Mouse (Mus musculus) kidney, adult 2 months (tissue): ENCODE results near the gene Tnfrsf18. TPM values are rescaled to one million over a fixed set of nuclear protein-coding genes. Genes with fewer than 3 reads are reported as not detected.

Source experiments
- DNase-seq: peaks from one replicate; pipeline ENCODE4 v3.0.0; 2021
- H3K27ac ChIP-seq: fragments of 200-500 bp; 2 replicates; pipeline ENCODE4 v1.5.1; 2012; ENCODE audit warnings: low read depth, low read length, control low read depth, inconsistent platforms; ENCODE audit not compliant: insufficient read depth
- H3K27me3 ChIP-seq: fragments of 200-500 bp; replicated peaks from 2 replicates; pipeline ENCODE4 v1.6.1; 2012; ENCODE audit warnings: mild to moderate bottlenecking, moderate library complexity, low read length, inconsistent platforms; ENCODE audit not compliant: control insufficient read depth, insufficient read depth
- H3K36me3 ChIP-seq: fragments of 200-500 bp; 2 replicates; pipeline ENCODE4 v1.6.1; 2012; ENCODE audit warnings: mild to moderate bottlenecking, moderate library complexity, low read length, inconsistent platforms; ENCODE audit not compliant: control insufficient read depth, insufficient read depth
- H3K4me1 ChIP-seq: fragments of 200-500 bp; 2 replicates; pipeline ENCODE4 v1.6.1; 2011; ENCODE audit warnings: low read length; ENCODE audit not compliant: control insufficient read depth, insufficient read depth
- H3K4me3 ChIP-seq: fragments of 200-500 bp; 2 replicates; pipeline ENCODE4 v1.5.1; 2011; ENCODE audit warnings: mild to moderate bottlenecking, low read depth, low read length, control low read depth; ENCODE audit not compliant: insufficient read depth
- CTCF ChIP-seq: fragments of 200-500 bp; conservative IDR thresholded peaks from 2 replicates; pipeline ENCODE4 v1.5.1; 2011; ENCODE audit warnings: low read depth, mild to moderate bottlenecking, control low read depth, low read length, moderate library complexity, mixed read lengths; ENCODE audit not compliant: insufficient read depth, insufficient read length
- POLR2A ChIP-seq: fragments of 200-500 bp; IDR thresholded peaks from one replicate; pipeline ENCODE4 v1.6.1; 2011; ENCODE audit warnings: low read depth, low read length, control low read depth
- WGBS: fragments of 180-500 bp; shearing (Covaris S2); methylation state at CpG from one replicate; pipeline ENCODE4 v1.1.7; 2018; 5-methylcytosine and 5-hydroxymethylcytosine counted together
- polyA plus RNA-seq: library from polyadenylated mRNA; depleted of rRNA; stranded (reverse); fragments of >200 nt; gene quantifications from 2 replicates; pipeline ENCODE4 v1.2.3, GENCODE M21; 2012; rRNA removed

Gene Tnfrsf18
- polyA plus RNA-seq = 0.95 and 4.0 TPM in 2 replicates

DNA sequence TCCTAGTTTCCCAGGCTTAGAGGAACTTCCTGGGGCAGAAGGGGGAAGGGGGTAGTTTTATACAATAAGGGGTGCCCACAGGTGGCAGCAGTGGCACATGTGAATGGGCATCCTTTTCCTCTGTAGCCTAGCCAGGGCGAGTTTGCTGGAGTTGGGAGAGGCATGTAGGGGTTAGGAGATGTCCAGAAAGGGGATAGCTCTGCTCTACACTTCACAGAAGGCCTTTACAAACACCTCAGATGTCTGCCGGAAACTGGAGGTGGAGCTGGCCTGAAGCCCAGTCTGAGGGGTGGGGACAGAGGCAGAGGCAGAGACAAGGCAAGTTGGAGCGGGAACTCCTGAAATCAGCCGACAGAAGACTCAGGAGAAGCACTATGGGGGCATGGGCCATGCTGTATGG, at the start of gene Tnfrsf18:
Gene Tnfrsf18, plus strand, starts transcription at position 152 of the 400 bp plus-strand sequence.
- peaks cover 4% of the 10 kb centered on the region; the same call in 1 of the 2 replicates for H3K4me1 ChIP-seq
- H3K4me3 ChIP-seq = no peak within 1 kb of the TSS
- H3K36me3 ChIP-seq = no peaks in the 10 kb centered on the region
- no peak within 1 kb of the TSS for H3K27ac ChIP-seq
- DNase-seq = peak; percentile 36
- H3K27me3 ChIP-seq = no peaks in the 10 kb centered on the region
- 17% methylated on average over 4 of the region's 4 CpGs for WGBS
- no peak for TF ChIP-seq POLR2A
- TF ChIP-seq CTCF = no peak; the same call in 1 of the 2 replicates

DNA sequence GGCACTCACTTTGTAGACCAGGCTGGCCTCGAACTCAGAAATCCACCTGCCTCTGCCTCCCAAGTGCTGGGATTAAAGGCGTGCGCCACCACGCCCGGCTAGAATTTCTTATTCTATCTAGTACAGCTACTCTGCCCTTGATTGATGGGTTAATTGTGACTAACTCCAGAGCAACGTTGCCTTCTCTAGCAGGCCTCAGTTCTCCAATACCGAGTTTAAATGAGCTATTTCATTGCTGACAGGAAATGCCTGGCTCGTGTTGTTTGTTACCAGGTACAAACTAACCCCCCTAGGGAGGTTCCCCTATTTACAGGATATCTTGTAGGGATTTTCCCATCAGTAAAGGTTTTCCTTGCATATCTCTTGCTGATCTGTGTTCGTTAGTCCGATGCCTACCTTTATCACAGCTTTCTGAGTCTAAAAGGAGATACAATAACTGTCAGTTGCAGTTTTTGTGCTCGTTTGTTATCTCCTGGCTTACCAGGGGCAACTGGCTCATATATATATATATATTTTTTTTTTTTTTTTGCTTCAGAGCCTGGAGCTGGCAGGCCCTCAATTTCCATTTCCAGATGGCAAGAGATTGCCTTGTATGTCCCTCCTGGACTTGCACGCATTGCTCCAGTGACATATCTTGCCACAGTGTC, 44.4 kb upstream of the Tnfrsf18 start:
- H3K27ac ChIP-seq = no peak overlapping the region
- 79% methylated on average over 12 of the region's 12 CpGs for WGBS
- TF ChIP-seq CTCF (no peak), POLR2A (no peak)
- no peaks in the 10 kb centered on the region; the same call in 1 of the 2 replicates for H3K27me3 ChIP-seq
- H3K4me1 ChIP-seq = no peaks in the 10 kb centered on the region
- H3K4me3 ChIP-seq = no peak overlapping the region
- no peak for DNase-seq
- H3K36me3 ChIP-seq = no peaks in the 10 kb centered on the region

DNA sequence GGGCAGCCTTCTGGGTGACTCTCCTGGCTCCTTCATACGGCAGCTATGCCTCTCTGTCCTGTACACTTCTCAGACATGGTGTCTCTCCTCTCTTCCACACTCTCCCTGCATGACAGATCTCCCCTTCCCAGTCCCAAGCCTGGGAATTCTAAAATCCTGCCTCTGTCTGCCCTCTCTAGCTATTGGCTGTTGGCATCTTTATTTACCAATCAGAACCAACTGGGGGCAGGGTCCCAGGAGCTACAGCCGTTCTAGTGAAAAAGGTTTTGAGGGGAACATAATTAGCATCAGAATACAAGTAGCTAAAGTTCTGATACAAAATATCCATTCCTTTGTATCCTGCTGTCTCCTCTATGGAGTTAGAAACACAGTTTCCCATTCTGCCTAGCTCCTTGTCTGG, 42.2 kb upstream of the Tnfrsf18 start:
- Histone ChIP-seq H3K27me3 (no peaks in the 10 kb centered on the region; the same call in 1 of the 2 replicates), H3K36me3 (no peaks in the 10 kb centered on the region), H3K27ac (no peak overlapping the region), H3K4me1 (no peaks in the 10 kb centered on the region), H3K4me3 (no peak overlapping the region)
- 11% methylated on average over 2 of the region's 2 CpGs for WGBS
- DNase-seq = no peak
- TF ChIP-seq CTCF = no peak

DNA sequence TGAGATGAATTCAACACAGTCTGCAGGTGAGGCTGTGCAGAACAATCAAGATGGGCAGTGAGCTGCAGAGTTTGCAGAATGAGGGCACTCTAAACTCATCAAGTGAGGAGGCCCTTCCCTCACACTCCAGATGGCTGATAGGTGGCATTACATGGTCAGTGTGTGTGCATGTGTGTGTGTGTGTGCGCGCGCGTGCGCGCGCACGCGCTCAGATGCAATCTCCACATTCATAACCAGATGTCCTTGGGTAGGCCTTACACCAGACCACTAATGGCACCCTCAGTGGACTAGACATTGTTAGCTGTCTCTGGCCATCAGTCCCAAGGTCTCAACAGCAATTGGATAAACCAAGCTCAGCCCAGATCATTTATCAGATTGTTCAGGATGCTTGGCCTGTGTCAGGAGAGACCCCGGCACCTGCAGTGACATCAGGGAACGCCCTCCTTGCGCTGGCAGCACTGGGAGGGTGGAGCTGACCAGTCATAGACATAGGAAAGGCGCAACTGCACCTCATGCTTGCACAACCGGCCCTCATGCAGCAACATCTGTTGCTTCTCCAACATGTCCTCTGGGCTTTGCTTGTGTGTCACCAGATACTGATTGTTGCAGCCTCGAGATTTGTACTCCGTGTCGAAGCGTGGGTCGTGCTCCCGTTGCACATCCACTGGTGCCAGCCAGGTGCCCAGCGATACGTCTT, 34.6 kb upstream of the Tnfrsf18 start:
- peak overlapping the region; percentile 60 for H3K4me3 ChIP-seq
- peaks cover 9% of the 10 kb centered on the region; the same call in 1 of the 2 replicates for H3K4me1 ChIP-seq
- no peak overlapping the region for H3K27ac ChIP-seq
- H3K27me3 ChIP-seq = no peaks in the 10 kb centered on the region
- whole genome bisulfite sequencing = 78% methylated on average over 22 of the region's 22 CpGs
- no peak for DNase-seq
- H3K36me3 ChIP-seq = no peaks in the 10 kb centered on the region
- TF ChIP-seq POLR2A = no peak
- TF ChIP-seq CTCF = no peak

DNA sequence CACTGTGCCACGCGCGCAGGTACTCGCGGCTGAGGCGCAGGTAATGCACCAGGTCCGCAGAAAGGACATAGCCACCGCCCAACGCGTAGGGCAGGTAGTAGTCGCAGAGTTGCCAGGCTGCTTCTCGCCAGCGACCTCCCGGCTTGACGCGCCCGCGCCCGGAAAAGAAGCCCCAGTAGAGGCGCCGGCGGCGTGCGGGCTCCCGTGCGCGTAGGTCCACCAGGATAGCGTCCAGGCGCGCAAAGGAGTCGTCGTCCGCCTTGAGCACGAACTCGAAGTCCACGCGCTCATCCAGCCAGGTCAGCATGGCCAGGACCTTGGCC, 34.1 kb upstream of the Tnfrsf18 start:
- WGBS = 24% methylated on average over 37 of the region's 37 CpGs
- H3K4me1 ChIP-seq = peaks cover 9% of the 10 kb centered on the region; the same call in 1 of the 2 replicates
- DNase-seq = no peak
- no peak overlapping the region for H3K27ac ChIP-seq
- no peaks in the 10 kb centered on the region for H3K27me3 ChIP-seq
- no peaks in the 10 kb centered on the region for H3K36me3 ChIP-seq
- H3K4me3 ChIP-seq = peak overlapping the region; percentile 60
- TF ChIP-seq CTCF (no peak), POLR2A (no peak)

DNA sequence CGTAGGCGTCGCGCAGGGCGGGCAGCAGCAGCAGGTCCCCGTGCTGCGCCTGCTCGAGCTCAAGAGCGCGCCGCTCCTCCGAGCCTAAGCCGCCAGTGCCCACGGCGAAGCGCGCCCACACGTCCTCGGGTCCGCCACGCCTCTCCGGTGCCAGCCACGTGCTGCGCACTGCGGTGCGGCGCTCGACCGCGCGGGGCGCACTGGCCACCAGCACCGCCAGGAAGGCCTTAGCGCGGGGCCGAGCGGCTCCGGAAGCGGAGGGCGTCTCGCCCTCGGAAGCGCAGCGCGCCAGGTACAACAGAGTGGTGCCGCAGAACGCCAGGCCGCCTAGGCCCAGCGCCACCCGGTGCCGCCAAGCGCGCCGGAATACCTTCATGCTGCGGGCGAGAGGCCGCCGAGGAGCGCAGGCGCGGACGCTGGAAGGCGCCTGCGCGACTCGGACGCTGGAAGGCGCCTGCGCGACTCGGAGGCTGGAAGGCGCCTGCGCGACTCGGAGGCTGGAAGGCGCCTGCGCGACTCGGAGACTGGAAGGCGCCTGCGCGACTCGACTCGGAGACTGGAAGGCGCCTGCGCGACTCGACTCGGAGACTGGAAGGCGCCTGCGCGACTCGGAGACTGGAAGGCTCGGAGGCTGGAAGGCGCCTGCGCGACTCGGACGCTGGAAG, 33.6 kb upstream of the Tnfrsf18 start, which contains the start of the genes B3galt6 and Sdf4:
Gene B3galt6, minus strand, starts transcription at position 409 of the 665 bp plus-strand sequence.
Gene Sdf4, plus strand, starts transcription at position 632 of the 665 bp plus-strand sequence.
- Histone ChIP-seq H3K4me1 (peaks cover 9% of the 10 kb centered on the region; the same call in 1 of the 2 replicates), H3K36me3 (no peaks in the 10 kb centered on the region), H3K4me3 (peak within 1 kb of the TSS; percentile 90), H3K27me3 (no peaks in the 10 kb centered on the region), H3K27ac (peak within 1 kb of the TSS; percentile 100)
- DNase-seq = no peak
- TF ChIP-seq CTCF (peak; percentile 71), POLR2A (no peak)
- WGBS = under 1% methylated on average over 99 of the region's 99 CpGs
